Mouse (Mus musculus): ENCODE measurements around the gene Lactbl1. TPM values are rescaled to one million over a fixed set of nuclear protein-coding genes. Genes with fewer than 3 reads are reported as not detected.

The Lactbl1 gene
- polyA plus RNA-seq, 1 experiment from 2014 or later = not detected

DNA sequence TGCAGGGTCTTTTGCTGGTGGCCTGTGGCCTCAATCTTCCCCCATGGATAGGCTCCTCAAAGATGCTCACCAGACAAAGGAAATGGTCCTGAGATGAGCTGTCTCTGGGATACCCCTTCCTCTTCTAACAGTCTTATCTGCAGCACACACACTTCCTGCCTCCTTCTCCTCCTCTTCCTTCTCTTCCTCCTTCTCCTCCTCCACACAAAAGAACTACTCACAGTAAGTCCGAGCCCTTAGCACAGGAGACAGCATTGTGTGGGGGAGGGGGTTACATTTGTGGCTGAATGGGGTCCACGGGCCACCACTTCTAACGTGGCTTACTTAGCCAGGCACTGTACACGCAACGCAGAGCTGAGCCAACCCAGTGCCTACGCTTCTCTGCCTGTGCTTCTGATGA is 30.6 kb downstream of the Lactbl1 start:
- Histone ChIP-seq H3K4me2 (ENCODE audit: low read length) (no peak overlapping the region), H3K9me3 (ENCODE audit: control insufficient read depth, low read length) (no peaks in the 10 kb centered on the region), H3K4me3 (ENCODE audit: low read depth, low read length) (no peak overlapping the region), H3K4me1 (replicated peaks; ENCODE audit: control insufficient read depth, insufficient read depth, low read length) (peaks cover 7% of the 10 kb centered on the region), H3K27me3 (replicated peaks; ENCODE audit: control insufficient read depth, insufficient read depth, low read length) (no peaks in the 10 kb centered on the region), H3K27ac (ENCODE audit: low read depth) (no peak overlapping the region), H3K9ac (ENCODE audit: low read length) (no peak overlapping the region), H3K36me3 (ENCODE audit: control insufficient read depth, insufficient read depth, low read length) (peaks cover 37% of the 10 kb centered on the region)
- ATAC-seq (replicated peaks; ENCODE audit: low FRiP score, low TSS enrichment, low read depth) (no peak), DNase-seq (ENCODE audit: low spot score) (no peak)
- 65% methylated on average over 6 of the region's 6 CpGs for WGBS

DNA sequence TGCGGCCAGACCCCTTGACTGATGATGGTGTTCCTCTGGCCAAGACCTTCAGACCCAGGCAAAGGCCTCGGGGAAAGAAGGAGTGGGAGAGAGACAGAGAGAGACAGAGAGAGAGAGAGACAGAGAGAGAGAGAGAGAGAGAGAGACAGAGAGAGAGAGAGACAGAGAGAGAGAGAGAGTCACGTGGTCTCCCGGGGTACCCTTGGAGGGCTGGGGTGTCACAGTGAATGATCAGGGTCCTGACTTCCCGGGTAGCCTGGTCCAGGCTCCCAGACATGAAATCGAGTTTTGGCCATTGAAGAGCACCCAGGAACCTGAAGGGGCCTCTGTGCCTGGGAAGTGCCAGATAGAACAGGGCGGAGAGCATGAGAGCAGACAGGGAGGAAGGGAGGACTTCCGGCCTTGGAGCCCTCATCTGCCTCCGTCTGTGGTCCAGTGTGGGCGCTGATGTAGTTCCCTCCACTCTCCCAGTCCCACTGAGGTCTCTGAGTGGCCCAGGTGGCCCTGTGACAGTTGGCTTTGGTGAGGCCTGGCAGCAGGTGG is 31.3 kb downstream of the Lactbl1 start:
- ATAC-seq (replicated peaks; ENCODE audit: low FRiP score, low TSS enrichment, low read depth) (no peak), DNase-seq (ENCODE audit: low spot score) (no peak)
- no peaks in the 10 kb centered on the region for H3K27me3 ChIP-seq (replicated peaks; ENCODE audit: control insufficient read depth, insufficient read depth, low read length)
- no peak overlapping the region for H3K9ac ChIP-seq (ENCODE audit: low read length)
- peaks cover 40% of the 10 kb centered on the region for H3K36me3 ChIP-seq (ENCODE audit: control insufficient read depth, insufficient read depth, low read length)
- H3K27ac ChIP-seq (ENCODE audit: low read depth) = no peak overlapping the region
- WGBS = 89% methylated on average over 10 of the region's 10 CpGs
- no peak overlapping the region for H3K4me3 ChIP-seq (ENCODE audit: low read depth, low read length)
- no peak overlapping the region for H3K4me2 ChIP-seq (ENCODE audit: low read length)
- H3K4me1 ChIP-seq (replicated peaks; ENCODE audit: control insufficient read depth, insufficient read depth, low read length) = peaks cover 7% of the 10 kb centered on the region
- H3K9me3 ChIP-seq (ENCODE audit: control insufficient read depth, low read length) = no peaks in the 10 kb centered on the region

DNA sequence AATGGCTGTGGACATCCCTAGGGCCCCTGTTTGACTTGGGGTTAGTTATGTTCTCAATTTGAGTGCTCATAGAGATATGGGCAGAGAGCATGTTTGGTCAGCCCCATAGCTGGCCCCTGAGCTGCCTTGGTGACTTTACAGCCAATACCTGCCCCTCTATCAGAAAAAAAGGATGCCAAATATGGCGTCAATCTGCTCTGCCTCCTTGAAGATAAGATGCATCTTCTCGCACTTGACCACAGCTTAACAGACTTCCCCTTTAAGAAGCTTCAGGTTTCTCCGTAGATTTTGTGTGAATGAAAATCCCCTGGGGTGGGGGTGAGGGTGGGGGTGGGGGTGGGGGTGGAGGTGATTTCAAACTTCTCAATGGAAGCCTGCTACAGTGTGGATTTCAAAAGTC is 35.5 kb downstream of the Lactbl1 start:
- WGBS = 58% methylated on average over 3 of the region's 3 CpGs
- H3K9ac ChIP-seq (ENCODE audit: low read length) = no peak overlapping the region

DNA sequence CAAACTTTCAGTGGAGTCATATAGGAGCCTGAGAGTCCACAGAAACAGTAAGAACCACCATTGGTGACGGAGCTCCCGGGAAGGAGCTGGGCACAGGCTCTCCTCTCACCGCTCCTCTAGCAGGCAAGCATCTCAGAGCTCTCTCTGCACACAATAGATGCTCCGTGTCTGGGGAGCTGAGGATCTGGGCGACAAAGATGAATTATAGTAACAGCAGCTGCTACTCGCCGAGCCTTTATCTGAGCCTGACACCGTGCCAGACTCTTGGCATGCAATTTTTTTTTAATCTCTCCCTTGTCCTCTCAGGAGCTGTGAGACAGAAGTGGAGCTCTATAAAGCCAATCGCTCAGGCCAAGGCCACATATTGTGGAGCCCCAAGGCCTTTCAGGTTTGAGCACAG is 42.6 kb downstream of the Lactbl1 start:
- 78% methylated on average over 9 of the region's 9 CpGs for WGBS
- no peak for ATAC-seq (replicated peaks; ENCODE audit: low FRiP score, low TSS enrichment, low read depth)

More for the DNA sequence above, 35.5 kb downstream of the Lactbl1 start:
- Histone ChIP-seq H3K27ac (ENCODE audit: low read depth) (no peak overlapping the region), H3K36me3 (ENCODE audit: control insufficient read depth, insufficient read depth, low read length) (peaks cover 56% of the 10 kb centered on the region), H3K4me2 (ENCODE audit: low read length) (no peak overlapping the region), H3K9me3 (ENCODE audit: control insufficient read depth, low read length) (no peaks in the 10 kb centered on the region), H3K4me3 (ENCODE audit: low read depth, low read length) (no peak overlapping the region), H3K4me1 (replicated peaks; ENCODE audit: control insufficient read depth, insufficient read depth, low read length) (no peaks in the 10 kb centered on the region), H3K27me3 (replicated peaks; ENCODE audit: control insufficient read depth, insufficient read depth, low read length) (no peaks in the 10 kb centered on the region)
- DNase-seq (ENCODE audit: low spot score) (no peak), ATAC-seq (replicated peaks; ENCODE audit: low FRiP score, low TSS enrichment, low read depth) (no peak)

DNA sequence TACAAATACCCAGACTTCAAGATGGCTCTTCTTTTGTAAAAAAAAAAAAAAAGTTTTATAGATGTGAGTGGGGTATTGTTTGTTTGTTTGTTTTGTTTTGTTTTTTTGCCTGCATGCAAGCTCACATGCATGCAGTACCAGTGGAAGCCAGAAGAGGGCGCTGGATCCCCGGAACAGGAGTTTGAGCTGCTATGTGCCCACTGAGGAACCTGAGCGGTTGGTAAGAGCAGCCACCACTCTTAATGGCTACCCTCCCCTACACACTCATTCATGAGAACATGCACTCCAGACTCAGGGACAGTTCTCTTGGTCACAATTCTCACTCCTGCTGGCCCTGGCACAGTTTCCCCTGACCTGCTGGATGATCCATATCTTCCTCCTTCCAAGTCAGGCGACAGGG is 43.6 kb downstream of the Lactbl1 start:
- Histone ChIP-seq H3K4me2 (ENCODE audit: low read length) (no peak overlapping the region), H3K36me3 (ENCODE audit: control insufficient read depth, insufficient read depth, low read length) (peaks cover 4% of the 10 kb centered on the region; the same call in 1 of the 2 replicates), H3K4me3 (ENCODE audit: low read depth, low read length) (no peak overlapping the region), H3K27me3 (replicated peaks; ENCODE audit: control insufficient read depth, insufficient read depth, low read length) (no peaks in the 10 kb centered on the region), H3K9me3 (ENCODE audit: control insufficient read depth, low read length) (no peaks in the 10 kb centered on the region), H3K9ac (ENCODE audit: low read length) (no peak overlapping the region), H3K27ac (ENCODE audit: low read depth) (no peak overlapping the region), H3K4me1 (replicated peaks; ENCODE audit: control insufficient read depth, insufficient read depth, low read length) (no peaks in the 10 kb centered on the region)
- 60% methylated on average over 4 of the region's 4 CpGs for WGBS
- ATAC-seq (replicated peaks; ENCODE audit: low FRiP score, low TSS enrichment, low read depth) (no peak), DNase-seq (ENCODE audit: low spot score) (no peak)

More for the DNA sequence above, 42.6 kb downstream of the Lactbl1 start:
- H3K27ac ChIP-seq (ENCODE audit: low read depth) = no peak overlapping the region
- no peaks in the 10 kb centered on the region for H3K4me1 ChIP-seq (replicated peaks; ENCODE audit: control insufficient read depth, insufficient read depth, low read length)
- H3K9me3 ChIP-seq (ENCODE audit: control insufficient read depth, low read length) = no peaks in the 10 kb centered on the region
- H3K4me2 ChIP-seq (ENCODE audit: low read length) = no peak overlapping the region
- H3K4me3 ChIP-seq (ENCODE audit: low read depth, low read length) = no peak overlapping the region
- DNase-seq (ENCODE audit: low spot score) = no peak
- no peak overlapping the region for H3K9ac ChIP-seq (ENCODE audit: low read length)
- H3K36me3 ChIP-seq (ENCODE audit: control insufficient read depth, insufficient read depth, low read length) = peaks cover 12% of the 10 kb centered on the region; the same call in 1 of the 2 replicates
- no peaks in the 10 kb centered on the region for H3K27me3 ChIP-seq (replicated peaks; ENCODE audit: control insufficient read depth, insufficient read depth, low read length)

DNA sequence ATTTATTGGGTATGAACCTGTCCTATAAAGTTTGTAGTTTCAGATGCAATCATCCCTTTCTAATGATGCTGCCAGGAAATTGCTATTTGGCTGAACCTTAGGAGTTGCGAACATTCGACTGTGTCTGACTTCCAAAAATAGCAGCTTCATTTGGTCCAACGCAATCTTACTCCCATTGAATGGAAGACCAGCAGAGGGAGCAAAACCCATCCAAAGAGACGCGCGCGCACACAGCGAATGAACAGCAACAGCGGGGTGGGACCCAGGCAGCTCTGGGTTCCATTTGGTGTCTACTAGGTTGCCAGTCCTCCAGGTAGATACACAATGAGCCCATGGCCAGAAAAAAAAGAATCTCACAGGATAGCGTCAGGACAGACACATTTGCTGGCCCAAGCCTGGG is 45.3 kb downstream of the Lactbl1 start:
- no peak for DNase-seq (ENCODE audit: low spot score)
- no peak for ATAC-seq (replicated peaks; ENCODE audit: low FRiP score, low TSS enrichment, low read depth)
- 75% methylated on average over 10 of the region's 10 CpGs for whole genome bisulfite sequencing

DNA sequence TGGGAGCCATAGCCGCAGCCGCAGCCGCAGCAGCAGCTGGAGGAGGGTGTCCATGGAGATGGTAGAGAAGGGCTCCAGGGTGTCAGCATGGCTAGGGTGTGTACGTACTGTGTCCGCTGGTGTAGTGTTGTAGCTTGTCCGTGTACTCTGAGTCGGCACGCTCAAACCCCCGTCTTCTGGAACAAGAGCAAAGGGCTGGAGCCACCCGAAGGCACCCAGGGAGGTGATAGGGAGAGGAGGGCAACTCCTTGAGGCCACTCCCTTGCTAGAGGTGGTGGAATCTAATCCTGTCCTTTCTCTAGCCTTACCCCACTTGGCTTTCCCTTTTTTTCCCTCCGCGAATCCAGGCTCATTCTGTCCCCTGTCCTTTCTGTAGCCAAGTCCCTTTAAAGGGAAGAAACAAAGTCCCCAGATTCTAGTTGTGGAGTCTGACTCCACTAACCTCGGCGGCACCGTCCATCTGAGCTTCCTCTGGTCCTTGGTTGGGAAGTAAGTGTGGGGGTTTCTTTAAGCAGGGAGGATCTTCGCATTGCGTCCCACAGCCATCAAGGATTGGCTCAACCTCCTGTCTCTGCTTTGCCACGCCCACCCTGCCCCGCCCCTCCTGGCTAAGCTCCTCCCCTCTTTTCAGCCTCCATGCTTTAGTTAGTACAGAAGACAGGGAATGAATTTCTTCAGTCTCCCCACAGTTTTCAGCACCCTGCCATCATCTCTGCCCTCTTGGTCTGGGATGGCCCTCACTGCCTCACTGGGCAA is 50.1 kb downstream of the Lactbl1 start:
- H3K4me3 ChIP-seq (ENCODE audit: low read depth, low read length) = no peak overlapping the region
- DNase-seq (ENCODE audit: low spot score) (no peak), ATAC-seq (replicated peaks; ENCODE audit: low FRiP score, low TSS enrichment, low read depth) (no peak)
- H3K9me3 ChIP-seq (ENCODE audit: control insufficient read depth, low read length) = no peaks in the 10 kb centered on the region
- H3K27ac ChIP-seq (ENCODE audit: low read depth) = no peak overlapping the region
- peaks cover 41% of the 10 kb centered on the region for H3K36me3 ChIP-seq (ENCODE audit: control insufficient read depth, insufficient read depth, low read length)
- H3K27me3 ChIP-seq (replicated peaks; ENCODE audit: control insufficient read depth, insufficient read depth, low read length) = no peaks in the 10 kb centered on the region
- H3K4me1 ChIP-seq (replicated peaks; ENCODE audit: control insufficient read depth, insufficient read depth, low read length) = no peaks in the 10 kb centered on the region
- 89% methylated on average over 19 of the region's 19 CpGs for WGBS
- no peak overlapping the region for H3K9ac ChIP-seq (ENCODE audit: low read length)
- no peak overlapping the region for H3K4me2 ChIP-seq (ENCODE audit: low read length)

More for the DNA sequence above, 45.3 kb downstream of the Lactbl1 start:
- Histone ChIP-seq H3K9ac (ENCODE audit: low read length) (no peak overlapping the region), H3K9me3 (ENCODE audit: control insufficient read depth, low read length) (no peaks in the 10 kb centered on the region), H3K27ac (ENCODE audit: low read depth) (no peak overlapping the region), H3K36me3 (ENCODE audit: control insufficient read depth, insufficient read depth, low read length) (peaks cover 18% of the 10 kb centered on the region), H3K4me3 (ENCODE audit: low read depth, low read length) (no peak overlapping the region), H3K4me1 (replicated peaks; ENCODE audit: control insufficient read depth, insufficient read depth, low read length) (no peaks in the 10 kb centered on the region), H3K27me3 (replicated peaks; ENCODE audit: control insufficient read depth, insufficient read depth, low read length) (no peaks in the 10 kb centered on the region), H3K4me2 (ENCODE audit: low read length) (no peak overlapping the region)

DNA sequence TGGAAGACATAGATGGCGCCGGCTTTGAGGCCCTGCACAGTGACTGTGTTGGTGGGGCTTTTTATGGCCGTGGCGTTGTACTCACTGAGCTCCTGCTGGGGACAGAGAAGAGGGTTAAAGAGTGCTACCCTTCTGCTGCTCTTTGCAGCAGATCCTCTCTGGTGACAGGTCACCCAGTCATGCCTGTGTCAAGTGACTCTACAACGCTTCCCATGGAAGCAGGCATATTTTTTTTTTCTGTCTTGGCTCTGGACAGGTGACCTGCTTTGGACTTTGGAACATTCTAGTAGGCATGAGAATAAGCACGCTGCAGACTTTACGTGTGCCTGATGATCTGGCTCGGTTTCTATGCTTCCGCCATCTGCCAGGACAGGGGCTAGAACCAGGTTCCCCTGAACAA is 53.0 kb downstream of the Lactbl1 start:
- Histone ChIP-seq H3K27me3 (replicated peaks; ENCODE audit: control insufficient read depth, insufficient read depth, low read length) (no peaks in the 10 kb centered on the region), H3K9ac (ENCODE audit: low read length) (no peak overlapping the region), H3K4me2 (ENCODE audit: low read length) (no peak overlapping the region), H3K36me3 (ENCODE audit: control insufficient read depth, insufficient read depth, low read length) (peaks cover 41% of the 10 kb centered on the region), H3K4me1 (replicated peaks; ENCODE audit: control insufficient read depth, insufficient read depth, low read length) (no peaks in the 10 kb centered on the region), H3K4me3 (ENCODE audit: low read depth, low read length) (no peak overlapping the region), H3K27ac (ENCODE audit: low read depth) (no peak overlapping the region), H3K9me3 (ENCODE audit: control insufficient read depth, low read length) (no peaks in the 10 kb centered on the region)
- no peak for ATAC-seq (replicated peaks; ENCODE audit: low FRiP score, low TSS enrichment, low read depth)
- DNase-seq (ENCODE audit: low spot score) = no peak
- 95% methylated on average over 9 of the region's 9 CpGs for WGBS

DNA sequence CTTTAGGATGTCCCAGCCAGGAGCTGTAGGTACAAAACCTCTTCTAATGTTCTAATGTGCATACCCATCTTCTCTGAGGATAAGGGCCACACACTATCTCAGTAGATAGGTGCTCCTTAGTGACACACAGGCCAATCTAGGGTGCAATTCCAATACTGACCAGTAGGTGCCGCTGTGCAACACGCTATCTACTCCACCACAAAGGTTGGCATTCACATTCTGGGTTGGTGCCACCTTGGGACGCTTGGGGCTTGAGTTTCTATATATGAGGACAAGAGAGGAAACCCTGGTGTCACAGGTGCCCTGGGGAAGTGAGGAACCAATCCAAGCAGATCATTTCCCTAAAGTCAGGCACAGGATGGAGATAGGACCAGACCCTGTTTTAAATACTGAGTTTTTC is 56.1 kb downstream of the Lactbl1 start:
- no peaks in the 10 kb centered on the region for H3K4me1 ChIP-seq (replicated peaks; ENCODE audit: control insufficient read depth, insufficient read depth, low read length)
- no peak overlapping the region for H3K4me2 ChIP-seq (ENCODE audit: low read length)
- ATAC-seq (replicated peaks; ENCODE audit: low FRiP score, low TSS enrichment, low read depth) (0 out of 2 replicates have a peak, but pooled peaks have one; percentile 49), DNase-seq (ENCODE audit: low spot score) (peak; percentile 97)
- no peaks in the 10 kb centered on the region for H3K9me3 ChIP-seq (ENCODE audit: control insufficient read depth, low read length)
- 9% methylated on average over 3 of the region's 3 CpGs for WGBS
- H3K9ac ChIP-seq (ENCODE audit: low read length) = no peak overlapping the region
- H3K36me3 ChIP-seq (ENCODE audit: control insufficient read depth, insufficient read depth, low read length) = peaks cover 20% of the 10 kb centered on the region
- H3K27ac ChIP-seq (ENCODE audit: low read depth) = no peak overlapping the region
- H3K27me3 ChIP-seq (replicated peaks; ENCODE audit: control insufficient read depth, insufficient read depth, low read length) = no peaks in the 10 kb centered on the region
- H3K4me3 ChIP-seq (ENCODE audit: low read depth, low read length) = no peak overlapping the region

Measured in intestine, embryonic 14.5 days (tissue).